Mouse (Mus musculus): ENCODE results near the gene Enpp6. TPM values are rescaled to one million over a fixed set of nuclear protein-coding genes. Genes with fewer than 3 reads are reported as not detected.

Enpp6 gene
- total and polyA plus RNA-seq, 3 experiments: 2.9 to 5.9 (median 3.5) TPM

GRCm38 (mm10) chr8:46943337-46943736 is 43.4 kb upstream of the Enpp6 start:
- intact Hi-C loops (cut with DNase I): loop anchor here (10.0 kb wide), 1 partner anchor 389 kb away; the partner anchor contains the start of gene Cenpu
- Histone ChIP-seq H3K79me2 (replicated peaks; ENCODE audit: control insufficient read depth, insufficient read depth, low read length) (no peaks in the 10 kb centered on the region), H3K4me3 (no peak overlapping the region), H3K9ac (ENCODE audit: low read depth, low read length) (no peak overlapping the region), H3K27ac (no peak overlapping the region), H3K27me3 (ENCODE audit: control insufficient read depth, insufficient read depth, low read length) (no peaks in the 10 kb centered on the region), H3K4me1 (ENCODE audit: control insufficient read depth, insufficient read depth, low read length) (peaks cover 5% of the 10 kb centered on the region), H3K36me3 (ENCODE audit: control insufficient read depth, insufficient read depth, low read length) (peaks cover 2% of the 10 kb centered on the region; the same call in 1 of the 2 replicates)
- 94% methylated on average over 4 of the region's 4 CpGs for WGBS
- no peak for DNase-seq
- TF ChIP-seq POLR2A (IDR thresholded peaks at IDR 0.05; ENCODE audit: insufficient read depth, low read depth, low read length) (no peak), CTCF (IDR thresholded peaks at IDR 0.05) (no peak), EP300 (IDR thresholded peaks at IDR 0.05; ENCODE audit: insufficient read depth, low read depth, low read length) (no peak)

- Histone ChIP-seq H3K9ac (ENCODE audit: low read depth, low read length) (no peak overlapping the region), H3K79me2 (replicated peaks; ENCODE audit: control insufficient read depth, insufficient read depth, low read length) (no peaks in the 10 kb centered on the region), H3K36me3 (ENCODE audit: control insufficient read depth, insufficient read depth, low read length) (peaks cover 2% of the 10 kb centered on the region; the same call in 1 of the 2 replicates), H3K4me1 (ENCODE audit: control insufficient read depth, insufficient read depth, low read length) (peaks cover 3% of the 10 kb centered on the region), H3K27ac (no peak overlapping the region), H3K27me3 (ENCODE audit: control insufficient read depth, insufficient read depth, low read length) (no peaks in the 10 kb centered on the region), H3K4me3 (no peak overlapping the region)
- TF ChIP-seq CTCF (IDR thresholded peaks at IDR 0.05) (peak; percentile 64), EP300 (IDR thresholded peaks at IDR 0.05; ENCODE audit: insufficient read depth, low read depth, low read length) (no peak), POLR2A (IDR thresholded peaks at IDR 0.05; ENCODE audit: insufficient read depth, low read depth, low read length) (no peak)
- DNase-seq: peak in 1 of 2 experiments; percentile 23
- 78% methylated on average over 5 of the region's 5 CpGs for WGBS
- intact Hi-C loops (cut with DNase I): loop anchor here (10.0 kb wide), 1 partner anchor 391 kb away; the partner anchor contains the start of gene Cenpu
These were observed 40.5 kb upstream of the Enpp6 start for GRCm38 (mm10) chr8:46946181-46946580.

GRCm38 (mm10) chr8:46948091-46948757 is 38.5 kb upstream of the Enpp6 start:
- H3K27ac ChIP-seq: no peak overlapping the region
- H3K4me3 ChIP-seq: no peak overlapping the region
- no peak for TF ChIP-seq POLR2A (IDR thresholded peaks at IDR 0.05; ENCODE audit: insufficient read depth, low read depth, low read length)
- TF ChIP-seq EP300 (IDR thresholded peaks at IDR 0.05; ENCODE audit: insufficient read depth, low read depth, low read length): no peak
- no peak for TF ChIP-seq CTCF (IDR thresholded peaks at IDR 0.05)
- intact Hi-C loops (cut with DNase I): loop anchor here (10.0 kb wide), 1 partner anchor 393 kb away; the partner anchor contains the start of gene Cenpu
- no peaks in the 10 kb centered on the region for H3K79me2 ChIP-seq (replicated peaks; ENCODE audit: control insufficient read depth, insufficient read depth, low read length)
- DNase-seq: no peak
- 76% methylated on average over 14 of the region's 14 CpGs for WGBS
- H3K27me3 ChIP-seq (ENCODE audit: control insufficient read depth, insufficient read depth, low read length): no peaks in the 10 kb centered on the region
- H3K4me1 ChIP-seq (ENCODE audit: control insufficient read depth, insufficient read depth, low read length): no peaks in the 10 kb centered on the region
- no peaks in the 10 kb centered on the region for H3K36me3 ChIP-seq (ENCODE audit: control insufficient read depth, insufficient read depth, low read length)
- H3K9ac ChIP-seq (ENCODE audit: low read depth, low read length): no peak overlapping the region

GRCm38 (mm10) chr8:46953472-46953871 is 33.2 kb upstream of the Enpp6 start:
- H3K27me3 ChIP-seq (ENCODE audit: control insufficient read depth, insufficient read depth, low read length): no peaks in the 10 kb centered on the region
- no peaks in the 10 kb centered on the region for H3K79me2 ChIP-seq (replicated peaks; ENCODE audit: control insufficient read depth, insufficient read depth, low read length)
- no peaks in the 10 kb centered on the region for H3K36me3 ChIP-seq (ENCODE audit: control insufficient read depth, insufficient read depth, low read length)
- intact Hi-C loops (cut with DNase I): loop anchor here (2.0 to 10.0 kb wide), 2 partner anchors 283 to 639 kb away; no protein-coding TSS in a partner anchor
- H3K27ac ChIP-seq: no peak overlapping the region
- 17% methylated on average over 7 of the region's 7 CpGs for WGBS
- peak; percentile 59 to 78 for DNase-seq
- H3K4me1 ChIP-seq (ENCODE audit: control insufficient read depth, insufficient read depth, low read length): no peaks in the 10 kb centered on the region
- H3K4me3 ChIP-seq: no peak overlapping the region
- no peak overlapping the region for H3K9ac ChIP-seq (ENCODE audit: low read depth, low read length)
- peak; percentile 86 for TF ChIP-seq CTCF (IDR thresholded peaks at IDR 0.05)
- no peak for TF ChIP-seq EP300 (IDR thresholded peaks at IDR 0.05; ENCODE audit: insufficient read depth, low read depth, low read length)

GRCm38 (mm10) chr8:46962630-46963427 is 23.9 kb upstream of the Enpp6 start:
- intact Hi-C loops (cut with DNase I): no loop called here
- DNase-seq: no peak
- H3K4me1 ChIP-seq (ENCODE audit: control insufficient read depth, insufficient read depth, low read length): no peaks in the 10 kb centered on the region
- H3K79me2 ChIP-seq (replicated peaks; ENCODE audit: control insufficient read depth, insufficient read depth, low read length): no peaks in the 10 kb centered on the region
- WGBS: 55% methylated on average over 10 of the region's 10 CpGs
- TF ChIP-seq POLR2A (IDR thresholded peaks at IDR 0.05; ENCODE audit: insufficient read depth, low read depth, low read length) (no peak), CTCF (IDR thresholded peaks at IDR 0.05) (no peak), EP300 (IDR thresholded peaks at IDR 0.05; ENCODE audit: insufficient read depth, low read depth, low read length) (no peak)
- no peak overlapping the region for H3K4me3 ChIP-seq
- no peaks in the 10 kb centered on the region for H3K36me3 ChIP-seq (ENCODE audit: control insufficient read depth, insufficient read depth, low read length)
- no peaks in the 10 kb centered on the region for H3K27me3 ChIP-seq (ENCODE audit: control insufficient read depth, insufficient read depth, low read length)
- no peak overlapping the region for H3K27ac ChIP-seq
- H3K9ac ChIP-seq (ENCODE audit: low read depth, low read length): no peak overlapping the region

All from heart, adult 2 months (tissue).